In genomic region chr1:170866992-170867690, GRCm38 (mm10) we compare ENCODE assay signal across 8 mouse cellular contexts. TPM values are rescaled to one million over a fixed set of nuclear protein-coding genes. Genes with fewer than 3 reads are reported as not detected.
A peak's percentile ranks its signal among the peaks of the same experiment; 100 is the strongest.
DNase-seq lines count a peak whose midpoint lies in the region; ATAC-seq and TF ChIP-seq lines count a peak whose summit lies in the region.

No protein-coding gene starts in this region.

- TF ChIP-seq CTCF in E14TG2a.4 (conservative IDR thresholded peaks at IDR 0.05; ENCODE audit: low read length), result no peak
- no peak for TF ChIP-seq CTCF in liver, postnatal 0 days (IDR thresholded peaks at IDR 0.05; ENCODE audit: low read depth)

- 0 out of 2 replicates have a peak, but pooled peaks cover 4% of the 10 kb centered on the region for H3K36me3 ChIP-seq in kidney, embryonic 14.5 days (ENCODE audit: control insufficient read depth, insufficient read depth, low read length)
- no peaks in the 10 kb centered on the region for H3K36me3 ChIP-seq in E14TG2a.4 (ENCODE audit: insufficient read depth, low read length)
- no peaks in the 10 kb centered on the region for H3K36me3 ChIP-seq in embryonic facial prominence, embryonic 11.5 days (replicated peaks; ENCODE audit: control insufficient read depth, insufficient read depth, low read depth, low read length)
- H3K36me3 ChIP-seq in hindbrain, embryonic 10.5 days, result peaks cover 10% of the 10 kb centered on the region
- H3K36me3 ChIP-seq in liver, postnatal 0 days (replicated peaks; ENCODE audit: insufficient read depth, low read length), result no peaks in the 10 kb centered on the region
- H3K36me3 ChIP-seq in neural tube, embryonic 15.5 days, result peaks cover 6% of the 10 kb centered on the region

- no peak for DNase-seq in kidney, adult 8-10 months
- DNase-seq in embryonic facial prominence, embryonic 11.5 days (ENCODE audit: low spot score), result no peak
- DNase-seq in hindbrain, embryonic 10.5 days (ENCODE audit: low spot score), result no peak
- DNase-seq in liver, postnatal 0 days, result peak; percentile 44
- no peak for DNase-seq in left cerebral cortex, postnatal 10 days (ENCODE audit: extremely low spot score in 1 of 2, low spot score in 2 of 2)

- no peaks in the 10 kb centered on the region for H3K27me3 ChIP-seq in kidney, embryonic 14.5 days (ENCODE audit: control insufficient read depth, insufficient read depth, low read length)
- no peaks in the 10 kb centered on the region for H3K27me3 ChIP-seq in E14TG2a.4 (ENCODE audit: insufficient read depth, low read length)
- no peaks in the 10 kb centered on the region for H3K27me3 ChIP-seq in embryonic facial prominence, embryonic 11.5 days (ENCODE audit: control insufficient read depth, insufficient read depth, low read length)
- H3K27me3 ChIP-seq in hindbrain, embryonic 10.5 days (ENCODE audit: insufficient read depth, poor library complexity, severe bottlenecking), result no peaks in the 10 kb centered on the region
- H3K27me3 ChIP-seq in liver, postnatal 0 days (ENCODE audit: insufficient read depth, low read length), result no peaks in the 10 kb centered on the region
- H3K27me3 ChIP-seq in neural tube, embryonic 15.5 days (replicated peaks), result no peaks in the 10 kb centered on the region

- H3K4me1 ChIP-seq in kidney, embryonic 14.5 days (ENCODE audit: control insufficient read depth, insufficient read depth, low read length), result peaks cover 3% of the 10 kb centered on the region; the same call in 1 of the 2 replicates
- peaks cover 37% of the 10 kb centered on the region for H3K4me1 ChIP-seq in E14TG2a.4 (replicated peaks; ENCODE audit: low read depth, low read length)
- no peaks in the 10 kb centered on the region for H3K4me1 ChIP-seq in embryonic facial prominence, embryonic 11.5 days (ENCODE audit: control insufficient read depth, insufficient read depth, low read length)
- peaks cover 10% of the 10 kb centered on the region for H3K4me1 ChIP-seq in hindbrain, embryonic 10.5 days (replicated peaks)
- peaks cover 35% of the 10 kb centered on the region for H3K4me1 ChIP-seq in liver, postnatal 0 days (ENCODE audit: insufficient read depth)
- H3K4me1 ChIP-seq in neural tube, embryonic 15.5 days, result peaks cover 20% of the 10 kb centered on the region

- WGBS in kidney, embryonic 14.5 days, result 2% methylated on average over 30 of the region's 30 CpGs
- 2% methylated on average over 30 of the region's 30 CpGs for WGBS in embryonic facial prominence, embryonic 11.5 days
- WGBS in hindbrain, embryonic 10.5 days, result 4% methylated on average over 30 of the region's 30 CpGs
- WGBS in liver, postnatal 0 days (ENCODE audit: insufficient replicate concordance), result 2% methylated on average over 30 of the region's 30 CpGs
- WGBS in neural tube, embryonic 15.5 days, result 2% methylated on average over 30 of the region's 30 CpGs

- peak overlapping the region; percentile 89 for H3K4me3 ChIP-seq in kidney, embryonic 14.5 days (ENCODE audit: low read length)
- H3K4me3 ChIP-seq in E14TG2a.4 (replicated peaks; ENCODE audit: low read length), result peak overlapping the region; percentile 97
- peak overlapping the region; percentile 77 for H3K4me3 ChIP-seq in embryonic facial prominence, embryonic 11.5 days (ENCODE audit: low read depth, low read length)
- peak overlapping the region; percentile 90 for H3K4me3 ChIP-seq in hindbrain, embryonic 10.5 days
- peak overlapping the region; percentile 66 for H3K4me3 ChIP-seq in liver, postnatal 0 days (ENCODE audit: low read depth, low read length)
- H3K4me3 ChIP-seq in neural tube, embryonic 15.5 days (replicated peaks), result peak overlapping the region; percentile 88

- no peaks in the 10 kb centered on the region for H3K9me3 ChIP-seq in kidney, embryonic 14.5 days (ENCODE audit: control insufficient read depth, low read length)
- H3K9me3 ChIP-seq in E14TG2a.4 (ENCODE audit: low read length), result no peaks in the 10 kb centered on the region
- no peaks in the 10 kb centered on the region for H3K9me3 ChIP-seq in embryonic facial prominence, embryonic 11.5 days (replicated peaks; ENCODE audit: control insufficient read depth, low read length)
- H3K9me3 ChIP-seq in hindbrain, embryonic 10.5 days, result no peaks in the 10 kb centered on the region
- H3K9me3 ChIP-seq in liver, postnatal 0 days (ENCODE audit: low read length), result no peaks in the 10 kb centered on the region
- H3K9me3 ChIP-seq in neural tube, embryonic 15.5 days (replicated peaks), result no peaks in the 10 kb centered on the region

- ATAC-seq in kidney, embryonic 14.5 days (ENCODE audit: low FRiP score, low TSS enrichment), result peak; percentile 70
- ATAC-seq in embryonic facial prominence, embryonic 11.5 days (replicated peaks; ENCODE audit: insufficient number of reproducible peaks, low FRiP score, low TSS enrichment, low read depth), result peak; percentile 64
- ATAC-seq in liver, postnatal 0 days, result peak; percentile 58
- ATAC-seq in neural tube, embryonic 15.5 days (ENCODE audit: low FRiP score), result peak; percentile 63

- peak overlapping the region; percentile 76 for H3K9ac ChIP-seq in kidney, embryonic 14.5 days (ENCODE audit: low read depth, low read length)
- peak overlapping the region; percentile 72 for H3K9ac ChIP-seq in embryonic facial prominence, embryonic 11.5 days (replicated peaks; ENCODE audit: low read length)
- H3K9ac ChIP-seq in liver, postnatal 0 days (replicated peaks), result peak overlapping the region; percentile 71
- H3K9ac ChIP-seq in neural tube, embryonic 15.5 days (replicated peaks), result peak overlapping the region; percentile 84

- peak overlapping the region; percentile 53; the same call in 1 of the 2 replicates for H3K27ac ChIP-seq in kidney, embryonic 14.5 days (ENCODE audit: low read depth, low read length)
- H3K27ac ChIP-seq in embryonic facial prominence, embryonic 11.5 days (replicated peaks; ENCODE audit: low read depth, low read length), result peak overlapping the region; percentile 47; the same call in 1 of the 2 replicates
- H3K27ac ChIP-seq in hindbrain, embryonic 10.5 days, result peak overlapping the region; percentile 83
- peak overlapping the region; percentile 85 for H3K27ac ChIP-seq in liver, postnatal 0 days (ENCODE audit: low read depth)
- peak overlapping the region; percentile 80 for H3K27ac ChIP-seq in neural tube, embryonic 15.5 days (replicated peaks)

- intact Hi-C loops in left cerebral cortex, postnatal 10 days (cut with DNase I), result no loop called here

- peak overlapping the region; percentile 67 for H3K4me2 ChIP-seq in kidney, embryonic 14.5 days (replicated peaks; ENCODE audit: low read depth, low read length)
- H3K4me2 ChIP-seq in embryonic facial prominence, embryonic 11.5 days (ENCODE audit: low read depth, low read length), result peak overlapping the region; percentile 75
- H3K4me2 ChIP-seq in liver, postnatal 0 days (ENCODE audit: low read depth, low read length), result peak overlapping the region; percentile 81
- peak overlapping the region; percentile 76 for H3K4me2 ChIP-seq in neural tube, embryonic 15.5 days

- TF ChIP-seq EP300 in liver, postnatal 0 days (IDR thresholded peaks at IDR 0.05; ENCODE audit: low read depth), result no peak

RNA-seq across cellular contexts. Expression of gene Atf6, which starts 0.4 kb away (rescaled TPM):
- polyA plus RNA-seq in kidney, embryonic 14.5 days (2014; fragmentation: Nextera tagmentation; extraction: Ambion mirVana), result 6.7 and 11.6 TPM in 2 replicates
- polyA plus RNA-seq in embryonic facial prominence, embryonic 11.5 days (2014; fragmentation: Nextera tagmentation; extraction: Ambion mirVana), result 8.4 and 8.7 TPM in 2 replicates
- polyA plus RNA-seq in hindbrain, embryonic 10.5 days (2016; fragmentation: Nextera tagmentation; extraction: Ambion mirVana), result 7.7 and 8.0 TPM in 2 replicates
- 5.0 and 6.0 TPM in 2 replicates for polyA plus RNA-seq in liver, postnatal 0 days (2015; fragmentation: Nextera tagmentation; extraction: Ambion mirVana)
- polyA plus RNA-seq in neural tube, embryonic 15.5 days (2015; fragmentation: Nextera tagmentation; extraction: Ambion mirVana), result 7.1 and 7.2 TPM in 2 replicates
- 10 to 100 TPM; 19.9 to 20.9 TPM for total RNA-seq in left cerebral cortex, postnatal 10 days (2021)

RNA-seq across cellular contexts. Expression of gene Gm26620, which starts 17.7 kb away (rescaled TPM):
- 0.69 TPM in 1 of 2 replicates, not detected in the other for polyA plus RNA-seq in kidney, embryonic 14.5 days (2014; fragmentation: Nextera tagmentation; extraction: Ambion mirVana)
- 0.33 TPM in 1 of 2 replicates, not detected in the other for polyA plus RNA-seq in embryonic facial prominence, embryonic 11.5 days (2014; fragmentation: Nextera tagmentation; extraction: Ambion mirVana)
- polyA plus RNA-seq in hindbrain, embryonic 10.5 days (2016; fragmentation: Nextera tagmentation; extraction: Ambion mirVana), result 0.41 TPM in 1 of 2 replicates, not detected in the other
- polyA plus RNA-seq in liver, postnatal 0 days (2015; fragmentation: Nextera tagmentation; extraction: Ambion mirVana), result 0.97 and 1.7 TPM in 2 replicates
- polyA plus RNA-seq in neural tube, embryonic 15.5 days (2015; fragmentation: Nextera tagmentation; extraction: Ambion mirVana), result 0.36 and 0.91 TPM in 2 replicates
- under 1 TPM; 0.45 to 0.58 TPM for total RNA-seq in left cerebral cortex, postnatal 10 days (2021)

RNA-seq across cellular contexts. Expression of gene Dusp12, which starts 18.2 kb away (rescaled TPM):
- polyA plus RNA-seq in kidney, embryonic 14.5 days (2014; fragmentation: Nextera tagmentation; extraction: Ambion mirVana), result 36.9 and 41.7 TPM in 2 replicates
- 45.7 and 46.6 TPM in 2 replicates for polyA plus RNA-seq in embryonic facial prominence, embryonic 11.5 days (2014; fragmentation: Nextera tagmentation; extraction: Ambion mirVana)
- 28.4 and 34.0 TPM in 2 replicates for polyA plus RNA-seq in hindbrain, embryonic 10.5 days (2016; fragmentation: Nextera tagmentation; extraction: Ambion mirVana)
- 26.1 and 29.1 TPM in 2 replicates for polyA plus RNA-seq in liver, postnatal 0 days (2015; fragmentation: Nextera tagmentation; extraction: Ambion mirVana)
- polyA plus RNA-seq in neural tube, embryonic 15.5 days (2015; fragmentation: Nextera tagmentation; extraction: Ambion mirVana), result 43.5 and 51.7 TPM in 2 replicates
- total RNA-seq in left cerebral cortex, postnatal 10 days (2021), result 10 to 100 TPM; 14.9 to 20.4 TPM

RNA-seq across cellular contexts. Expression of gene Fcrlb, which starts 45.6 kb away (rescaled TPM):
- not detected in 2 replicates for polyA plus RNA-seq in kidney, embryonic 14.5 days (2014; fragmentation: Nextera tagmentation; extraction: Ambion mirVana)
- polyA plus RNA-seq in embryonic facial prominence, embryonic 11.5 days (2014; fragmentation: Nextera tagmentation; extraction: Ambion mirVana), result not detected in 2 replicates
- polyA plus RNA-seq in hindbrain, embryonic 10.5 days (2016; fragmentation: Nextera tagmentation; extraction: Ambion mirVana), result not detected in 2 replicates
- 0.36 and 0.41 TPM in 2 replicates for polyA plus RNA-seq in liver, postnatal 0 days (2015; fragmentation: Nextera tagmentation; extraction: Ambion mirVana)
- polyA plus RNA-seq in neural tube, embryonic 15.5 days (2015; fragmentation: Nextera tagmentation; extraction: Ambion mirVana), result 1.1 and 1.4 TPM in 2 replicates
- total RNA-seq in left cerebral cortex, postnatal 10 days (2021), result under 1 TPM; 0.26 to 0.65 TPM
